Mouse (Mus musculus): ENCODE results near the gene Nol4l.

Gene Nol4l

GRCm38 (mm10) chr2:153484071-153484470 lies 45.7 kb downstream of the Nol4l start:
- DNase-seq (ENCODE audit: low read depth in 1 of 2, low spot score in 2 of 2) = no peak

- DNase-seq (ENCODE audit: low read depth in 1 of 2, low spot score in 2 of 2) = no peak
Observed at GRCm38 (mm10) chr2:153483118-153483983, 46.4 kb downstream of the Nol4l start.

DNA sequence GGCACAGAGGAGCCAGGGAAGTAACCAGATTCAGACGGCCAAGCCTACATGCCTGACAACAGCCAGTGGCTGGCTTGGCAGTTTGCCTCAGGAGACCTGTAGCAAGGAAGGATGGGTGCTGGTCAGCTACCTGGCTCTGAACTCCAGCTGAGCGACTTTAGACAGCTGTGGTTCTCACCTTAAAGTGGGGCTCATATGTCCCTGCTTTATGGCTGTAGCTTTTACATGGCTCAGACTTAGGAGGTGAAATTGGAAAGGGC lies 48.0 kb downstream of the Nol4l start:
- DNase-seq (ENCODE audit: low read depth in 1 of 2, low spot score in 2 of 2) = no peak

DNA sequence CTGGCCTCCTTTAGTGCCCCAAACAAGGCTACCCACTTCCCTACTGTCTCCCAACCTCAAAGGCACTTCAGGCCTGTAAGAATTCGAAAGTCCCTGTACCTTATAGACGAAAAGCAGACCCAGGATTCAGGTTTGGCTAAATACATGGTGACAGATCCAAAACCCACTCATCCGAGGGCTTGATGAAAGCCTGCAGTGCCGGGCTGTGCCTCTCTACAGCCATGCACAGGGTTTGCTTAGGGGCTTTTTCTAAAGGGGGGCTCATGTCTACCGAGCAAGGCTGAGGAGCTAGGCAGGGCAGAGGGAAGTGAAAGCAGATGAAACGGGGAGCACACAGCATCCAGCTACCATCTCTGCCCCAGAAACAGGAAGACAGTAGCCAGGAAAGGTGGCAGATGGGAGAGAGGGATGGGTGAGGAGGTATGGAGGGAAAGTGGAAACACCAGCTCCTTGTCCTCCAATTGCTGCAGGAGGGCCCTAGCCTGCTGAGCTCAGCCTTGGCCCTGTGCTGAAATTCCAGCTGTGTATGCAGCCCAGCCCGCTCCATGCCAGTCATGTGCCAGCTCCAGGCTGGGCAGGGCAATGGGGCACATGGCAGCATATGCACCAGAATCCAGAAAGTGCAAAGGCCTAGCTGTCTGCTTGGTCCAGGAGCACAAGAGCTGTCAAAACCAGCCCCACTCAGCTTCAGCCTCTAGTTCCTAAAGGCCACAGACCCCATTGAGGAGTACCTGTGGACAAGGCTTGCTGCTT lies 48.5 kb downstream of the Nol4l start:
- DNase-seq (ENCODE audit: low read depth in 1 of 2, low spot score in 2 of 2) = no peak

GRCm38 (mm10) chr2:153479486-153479885 lies 50.3 kb downstream of the Nol4l start:
- no peak for DNase-seq (ENCODE audit: low read depth in 1 of 2, low spot score in 2 of 2)

GRCm38 (mm10) chr2:153478583-153478982 lies 51.2 kb downstream of the Nol4l start:
- DNase-seq (ENCODE audit: low read depth in 1 of 2, low spot score in 2 of 2) = peak in 1 of 2 experiments; percentile 43

DNA sequence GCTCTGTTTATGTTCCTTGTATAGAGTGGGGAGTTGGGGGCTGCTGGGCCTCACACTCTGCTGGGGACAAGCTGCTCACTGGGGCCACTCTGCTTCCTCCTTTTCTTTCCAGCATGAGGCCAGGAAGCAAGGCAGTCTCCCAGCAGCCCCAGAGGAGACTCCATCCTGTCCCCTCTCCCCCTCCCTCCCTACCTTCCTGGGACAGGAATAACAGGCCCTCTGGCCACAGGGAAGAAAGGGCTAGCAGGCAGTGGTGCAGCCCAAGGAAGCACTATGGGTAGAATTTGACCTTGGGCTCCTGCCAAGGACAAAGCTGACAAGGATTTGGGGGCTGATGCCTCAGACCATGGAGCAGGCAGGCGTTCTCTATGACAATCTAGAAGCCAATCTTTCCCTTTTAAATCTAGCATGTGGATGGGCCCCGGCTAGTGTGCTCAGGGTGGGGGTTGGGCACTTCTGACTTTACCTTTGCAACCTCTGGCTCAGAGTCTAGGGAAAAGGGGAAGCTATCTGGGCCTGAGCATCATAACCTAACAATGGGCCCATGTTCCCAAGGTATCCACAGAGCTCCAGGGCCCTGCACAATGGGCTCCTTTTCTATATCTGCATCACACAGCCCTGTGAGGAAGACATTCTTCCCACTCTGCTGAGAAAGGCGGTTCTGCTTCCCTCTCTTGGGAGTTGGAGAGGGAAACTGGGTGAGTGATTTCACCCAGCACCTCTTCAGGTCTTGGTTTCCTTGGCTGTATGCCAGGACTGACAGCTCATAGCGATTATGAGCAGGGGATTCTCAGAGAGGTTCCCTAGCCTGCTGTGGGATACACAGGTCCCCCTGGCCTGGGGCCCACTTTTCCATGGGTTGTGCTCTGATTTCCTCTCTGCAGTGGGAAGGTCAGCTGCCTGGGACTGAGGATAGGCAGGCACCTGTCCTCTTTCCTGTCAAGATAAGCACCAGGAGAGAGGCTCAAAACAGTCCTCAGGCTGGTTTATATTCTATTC lies 54.4 kb downstream of the Nol4l start:
- no peak for DNase-seq (ENCODE audit: low read depth in 1 of 2, low spot score in 2 of 2)

GRCm38 (mm10) chr2:153470983-153471382 lies 58.8 kb downstream of the Nol4l start:
- DNase-seq (ENCODE audit: low read depth in 1 of 2, low spot score in 2 of 2) = no peak

- no peak for DNase-seq (ENCODE audit: low read depth in 1 of 2, low spot score in 2 of 2)
Observed at GRCm38 (mm10) chr2:153469764-153470163, 60.0 kb downstream of the Nol4l start.

GRCm38 (mm10) chr2:153469317-153469716 lies 60.5 kb downstream of the Nol4l start:
- no peak for DNase-seq (ENCODE audit: low read depth in 1 of 2, low spot score in 2 of 2)

DNA sequence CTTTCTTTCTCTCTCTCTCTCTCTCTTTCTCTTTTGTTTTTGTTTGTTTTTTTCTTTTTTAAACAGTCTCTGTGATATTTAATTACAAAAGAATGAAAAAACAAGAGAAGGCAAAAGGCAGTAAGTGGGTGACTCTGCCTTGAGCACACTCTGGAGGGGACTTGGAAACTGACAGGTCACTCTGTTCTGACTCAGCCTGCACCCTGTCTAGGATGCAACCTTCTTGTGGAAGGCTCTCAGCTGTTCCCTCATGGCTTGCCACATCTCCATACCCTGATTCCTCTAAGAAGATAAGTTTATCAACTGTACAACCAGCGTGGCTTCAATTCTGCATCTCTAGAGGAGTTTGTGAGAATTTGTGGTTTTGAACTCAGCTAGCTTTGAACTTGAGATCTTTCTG lies 62.4 kb downstream of the Nol4l start:
- DNase-seq (ENCODE audit: low read depth in 1 of 2, low spot score in 2 of 2) = no peak

DNA sequence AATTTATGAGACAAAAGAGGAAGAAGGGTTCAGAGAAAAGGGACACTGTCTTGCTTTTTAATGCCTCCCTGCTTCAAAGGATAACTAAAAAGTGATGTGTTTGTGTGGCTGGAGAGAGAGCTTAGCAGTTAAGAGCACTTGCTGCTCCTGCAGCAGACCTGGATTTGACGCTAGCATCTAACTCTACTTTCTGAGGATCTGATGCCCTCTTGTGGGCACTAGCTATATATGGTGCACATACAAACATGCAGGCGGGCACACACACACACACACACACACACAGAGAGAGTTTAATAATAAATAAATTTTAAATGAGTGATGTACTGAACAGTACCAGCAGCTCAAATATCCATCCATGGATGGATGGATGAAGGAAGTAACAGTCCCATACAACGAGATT lies 66.5 kb downstream of the Nol4l start:
- no peak for DNase-seq (ENCODE audit: low read depth in 1 of 2, low spot score in 2 of 2)

GRCm38 (mm10) chr2:153458022-153458441 lies 71.7 kb downstream of the Nol4l start:
- DNase-seq (ENCODE audit: low read depth in 1 of 2, low spot score in 2 of 2) = no peak

DNA sequence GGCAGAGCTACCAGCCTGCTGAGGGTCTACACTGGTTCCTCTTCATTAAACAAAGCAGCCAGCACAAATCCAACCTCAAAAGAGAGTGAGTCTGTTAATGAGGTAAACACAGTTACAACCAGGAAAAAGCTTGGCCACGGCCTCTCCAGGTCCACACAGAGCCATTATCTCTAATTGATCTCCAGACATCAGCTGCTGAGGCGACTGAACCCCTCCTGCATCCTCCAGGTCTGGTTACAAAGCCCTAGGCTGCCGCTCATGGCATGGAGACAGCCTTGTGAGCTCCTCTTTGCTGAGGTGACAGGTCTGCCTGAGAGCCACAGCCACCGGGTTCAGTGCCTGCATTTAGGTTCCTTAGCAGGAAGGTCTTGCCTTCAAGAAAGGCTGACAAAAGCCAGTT lies 72.3 kb downstream of the Nol4l start:
- no peak for DNase-seq (ENCODE audit: low read depth in 1 of 2, low spot score in 2 of 2)

DNA sequence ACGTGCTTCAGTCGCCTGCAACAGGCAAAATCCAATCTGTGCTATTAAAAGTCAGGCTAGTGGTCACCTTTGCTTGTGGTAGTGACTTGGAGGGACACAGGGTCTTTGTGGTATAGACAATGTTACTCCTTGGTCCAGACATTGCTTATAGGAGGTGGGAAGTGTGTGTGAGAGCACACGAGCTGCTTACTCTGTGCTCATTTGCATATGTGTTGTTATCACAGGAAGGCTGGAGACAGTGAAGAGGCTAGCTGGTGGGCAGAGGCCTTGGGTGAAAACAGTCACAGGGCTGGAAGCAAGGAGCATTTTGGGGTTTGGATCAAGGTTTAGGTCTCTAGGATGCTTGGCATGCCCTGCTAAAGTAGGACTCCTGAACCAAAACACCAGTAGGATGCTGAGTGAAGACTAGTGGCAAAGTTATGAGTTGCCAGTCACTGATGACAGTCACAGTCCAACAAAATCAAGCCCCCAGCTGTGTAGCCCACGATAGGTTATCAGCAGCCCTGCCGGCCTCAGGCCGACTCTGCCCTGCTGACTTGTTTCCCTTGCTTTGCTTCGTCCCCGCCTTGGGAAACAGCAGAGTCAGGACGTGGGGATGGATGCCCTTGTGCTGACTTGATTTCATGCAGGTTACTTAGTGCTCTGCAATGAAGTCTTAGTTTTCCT lies 74.8 kb downstream of the Nol4l start:
- DNase-seq (ENCODE audit: low read depth in 1 of 2, low spot score in 2 of 2) = no peak

DNA sequence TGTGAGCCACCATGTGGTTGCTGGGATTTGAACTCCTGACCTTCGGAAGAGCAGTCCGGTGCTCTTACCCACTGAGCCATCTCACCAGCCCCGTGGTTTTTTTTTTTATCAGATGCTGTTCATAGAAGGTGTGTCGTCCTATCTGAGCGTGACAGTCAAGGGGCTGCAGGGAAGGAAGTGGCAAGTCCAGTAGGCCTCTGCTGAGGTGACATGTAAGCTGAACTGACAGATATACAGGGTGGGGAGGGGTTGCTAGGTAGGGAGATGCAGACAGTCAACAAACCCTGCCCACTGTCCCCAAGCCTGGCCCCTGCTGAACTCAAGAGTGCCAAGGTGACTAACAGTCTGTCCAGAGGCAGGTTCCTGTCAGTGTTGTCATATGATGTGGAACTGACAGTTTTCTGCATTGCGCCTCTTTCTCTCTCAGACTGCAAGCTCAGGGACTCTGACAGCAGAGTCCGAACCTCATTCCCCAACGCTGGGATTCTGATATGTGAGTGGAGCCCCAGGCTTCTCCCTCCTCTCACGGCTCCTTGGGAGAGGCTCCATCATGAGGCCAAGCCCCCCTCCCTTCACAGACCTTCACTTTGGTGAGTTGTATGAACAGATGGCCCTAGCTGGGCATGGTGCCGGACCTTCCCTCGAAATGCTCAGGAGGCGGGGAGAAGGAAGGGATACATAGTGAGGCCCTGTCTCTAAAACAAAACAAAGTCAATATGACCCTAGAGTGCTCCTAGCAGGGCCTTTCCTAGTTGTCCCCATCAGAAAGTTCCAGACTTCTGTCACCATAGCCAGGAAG lies 75.6 kb downstream of the Nol4l start:
- no peak for DNase-seq (ENCODE audit: low read depth in 1 of 2, low spot score in 2 of 2)

DNA sequence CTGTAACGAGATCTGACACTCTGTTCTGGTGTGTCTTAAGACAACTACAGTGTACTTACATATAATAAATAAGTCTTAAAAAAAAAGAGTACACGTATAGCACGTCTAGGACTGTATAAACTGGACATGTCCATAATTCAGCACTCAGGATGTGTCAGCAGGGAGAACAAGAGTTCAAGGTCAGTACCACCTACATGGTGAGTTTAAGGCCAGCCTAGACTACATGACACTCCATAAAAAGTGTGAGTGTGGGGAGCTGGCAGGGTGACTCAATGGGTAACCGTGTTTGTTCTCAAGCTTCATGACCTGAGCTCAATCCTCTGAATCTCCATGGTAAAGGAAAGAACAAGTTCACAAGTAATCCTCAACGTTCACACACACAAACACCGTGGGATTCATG lies 81.3 kb downstream of the Nol4l start:
- DNase-seq (ENCODE audit: low read depth in 1 of 2, low spot score in 2 of 2) = no peak

GRCm38 (mm10) chr2:153447719-153448118 lies 82.1 kb downstream of the Nol4l start:
- no peak for DNase-seq (ENCODE audit: low read depth in 1 of 2, low spot score in 2 of 2)

- no peak for DNase-seq (ENCODE audit: low read depth in 1 of 2, low spot score in 2 of 2)
Observed at GRCm38 (mm10) chr2:153446476-153446875, 83.3 kb downstream of the Nol4l start.

- DNase-seq (ENCODE audit: low read depth in 1 of 2, low spot score in 2 of 2) = peak in 1 of 2 experiments; percentile 12
Observed at GRCm38 (mm10) chr2:153446017-153446408, 83.8 kb downstream of the Nol4l start.
